Mouse (Mus musculus) brain, embryonic 14.5 days (tissue): ENCODE results near the gene Galnt14.

ENCODE experiments used
- CTCF ChIP-seq: fragments of 200-500 bp; IDR thresholded peaks from 2 replicates; pipeline ENCODE4 v1.5.1; 2012; ENCODE audit warnings: inconsistent platforms, mild to moderate bottlenecking, moderate library complexity, borderline replicate concordance; ENCODE audit not compliant: insufficient read depth, insufficient read length; ENCODE audit errors: extremely low read depth
- POLR2A ChIP-seq: fragments of 200-500 bp; IDR thresholded peaks from 2 replicates; pipeline ENCODE4 v1.6.1; 2012; ENCODE audit warnings: mild to moderate bottlenecking, inconsistent platforms, borderline replicate concordance; ENCODE audit not compliant: poor library complexity, insufficient read depth, insufficient read length, severe bottlenecking; ENCODE audit errors: extremely low read depth

- TF ChIP-seq POLR2A (no peak), CTCF (no peak)
Observed at GRCm38 (mm10) chr17:73514258-73514657, 196.0 kb downstream of the Galnt14 start.
